Mouse (Mus musculus) liver, embryonic 12.5 days (tissue): ENCODE data around the gene Mroh7. TPM values are rescaled to one million over a fixed set of nuclear protein-coding genes. Genes with fewer than 3 reads are reported as not detected.

ENCODE experiments used
- ATAC-seq: fragments of 200-750 bp; cut with Nextera tagmentation; 2 replicates; pipeline ENCODE4 v1.8.0; 2017; ENCODE audit warnings: moderate number of reproducible peaks, mild to moderate bottlenecking, moderate library complexity
- H3K27ac ChIP-seq: fragments of 300-500 bp; sonication (generic); 2 replicates; pipeline ENCODE4 v1.5.1; 2016; ENCODE audit warnings: mild to moderate bottlenecking
- H3K27me3 ChIP-seq: fragments of 300-500 bp; sonication (generic); replicated peaks from 2 replicates; pipeline ENCODE4 v1.6.1; 2016; ENCODE audit warnings: mild to moderate bottlenecking, moderate library complexity
- H3K36me3 ChIP-seq: fragments of 300-500 bp; sonication (generic); 2 replicates; pipeline ENCODE4 v1.6.1; 2016; ENCODE audit warnings: mild to moderate bottlenecking, moderate library complexity
- H3K4me1 ChIP-seq: fragments of 300-500 bp; sonication (generic); 2 replicates; pipeline ENCODE4 v1.6.1; 2016
- H3K4me2 ChIP-seq: fragments of 300-500 bp; sonication (generic); 2 replicates; pipeline ENCODE4 v1.6.1; 2016; ENCODE audit warnings: mild to moderate bottlenecking, moderate library complexity
- H3K4me3 ChIP-seq: fragments of 300-500 bp; sonication (generic); 2 replicates; pipeline ENCODE4 v1.5.1; 2016; ENCODE audit warnings: mild to moderate bottlenecking, moderate library complexity
- H3K9ac ChIP-seq: fragments of 300-500 bp; sonication (generic); 2 replicates; pipeline ENCODE4 v1.6.1; 2016; ENCODE audit warnings: mild to moderate bottlenecking, moderate library complexity
- H3K9me3 ChIP-seq: fragments of 300-500 bp; sonication (generic); replicated peaks from 2 replicates; pipeline ENCODE4 v1.6.1; 2016; ENCODE audit warnings: mild to moderate bottlenecking, moderate library complexity
- WGBS: fragments of 180-500 bp; shearing (Covaris S2); methylation state at CpG from one replicate; pipeline ENCODE4 v1.1.7; 2016; ENCODE audit not compliant: insufficient replicate concordance; 5-methylcytosine and 5-hydroxymethylcytosine counted together
- polyA plus RNA-seq: library from polyadenylated mRNA; unstranded; fragments of >200 nt; fragmentation: Nextera tagmentation; extraction: Ambion mirVana; gene quantifications from 2 replicates; pipeline ENCODE4 v1.2.1, GENCODE M21; 2016

Gene Mroh7
- polyA plus RNA-seq, 1 experiment from 2014 or later = 0.15 TPM

DNA sequence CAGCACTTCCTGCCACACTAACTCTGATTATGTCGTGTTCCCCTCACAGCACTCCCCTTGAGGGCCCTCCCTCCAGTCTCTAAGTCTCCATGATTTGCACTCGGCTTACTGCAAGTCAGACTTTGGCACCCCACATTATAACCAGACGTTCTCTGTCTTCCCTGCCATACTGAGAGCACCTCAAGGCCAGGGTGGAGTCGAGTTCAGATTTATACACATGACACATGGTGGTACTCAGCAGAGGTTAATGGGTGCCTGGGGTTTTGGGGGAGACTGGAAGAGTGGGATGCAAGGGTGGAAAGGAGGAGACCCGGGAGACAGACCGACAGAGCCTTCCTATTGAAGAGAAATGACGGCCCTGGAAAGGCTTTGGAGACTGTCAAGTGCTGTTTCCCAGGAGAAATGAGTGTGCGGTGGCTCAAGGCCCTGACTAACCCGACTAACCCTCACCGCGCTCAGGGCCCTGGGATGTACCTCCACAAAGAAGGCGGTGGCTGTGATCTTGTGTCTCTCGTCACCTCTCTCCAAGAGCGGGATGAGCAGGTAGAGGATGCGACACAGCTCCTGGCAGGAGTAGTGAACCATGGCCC lies 36.8 kb downstream of the Mroh7 start:
- Histone ChIP-seq H3K4me3 (no peak overlapping the region), H3K27ac (no peak overlapping the region), H3K27me3 (peaks cover 38% of the 10 kb centered on the region), H3K36me3 (no peaks in the 10 kb centered on the region), H3K4me2 (no peak overlapping the region), H3K9me3 (no peaks in the 10 kb centered on the region), H3K4me1 (peaks cover 6% of the 10 kb centered on the region), H3K9ac (no peak overlapping the region)
- WGBS = 65% methylated on average over 15 of the region's 15 CpGs
- no peak for ATAC-seq

DNA sequence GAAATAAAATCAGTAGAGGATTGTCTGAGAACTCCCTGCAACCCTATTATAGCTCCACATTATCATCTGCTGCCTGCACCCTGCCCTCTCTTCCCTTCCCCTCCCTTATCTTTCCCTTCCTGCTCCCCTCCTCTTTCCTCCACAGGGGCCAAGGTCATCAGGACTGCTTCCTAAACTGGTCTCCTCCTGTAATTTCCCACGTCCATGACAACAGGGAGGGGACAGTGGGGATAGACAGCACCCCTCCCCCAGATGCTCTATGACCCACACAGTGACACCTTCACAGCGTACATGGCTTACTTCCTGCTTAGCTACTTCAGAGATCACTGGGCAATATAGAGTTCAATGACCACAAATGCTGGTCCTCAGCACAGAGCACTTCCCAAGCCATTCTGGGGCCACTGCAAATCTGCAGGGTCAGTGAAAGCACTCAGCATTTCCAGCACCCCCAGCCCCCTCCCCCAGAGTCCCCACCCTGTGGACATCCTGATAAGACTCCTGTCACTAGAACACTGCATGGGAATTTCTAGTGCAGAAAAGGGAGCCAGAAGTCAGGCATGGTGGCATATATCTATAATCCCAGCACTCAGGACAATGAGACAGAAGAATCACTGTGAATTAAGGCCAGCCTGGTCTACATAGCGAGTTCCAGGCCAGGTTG lies 42.0 kb downstream of the Mroh7 start:
- WGBS = 25% methylated on average over 3 of the region's 3 CpGs
- no peak overlapping the region for H3K4me3 ChIP-seq
- H3K9me3 ChIP-seq = no peaks in the 10 kb centered on the region
- ATAC-seq = peak; percentile 73
- no peak overlapping the region for H3K4me2 ChIP-seq
- H3K36me3 ChIP-seq = no peaks in the 10 kb centered on the region
- H3K4me1 ChIP-seq = peaks cover 20% of the 10 kb centered on the region
- H3K9ac ChIP-seq = no peak overlapping the region
- H3K27me3 ChIP-seq = peaks cover 18% of the 10 kb centered on the region; the same call in 1 of the 2 replicates
- no peak overlapping the region for H3K27ac ChIP-seq

DNA sequence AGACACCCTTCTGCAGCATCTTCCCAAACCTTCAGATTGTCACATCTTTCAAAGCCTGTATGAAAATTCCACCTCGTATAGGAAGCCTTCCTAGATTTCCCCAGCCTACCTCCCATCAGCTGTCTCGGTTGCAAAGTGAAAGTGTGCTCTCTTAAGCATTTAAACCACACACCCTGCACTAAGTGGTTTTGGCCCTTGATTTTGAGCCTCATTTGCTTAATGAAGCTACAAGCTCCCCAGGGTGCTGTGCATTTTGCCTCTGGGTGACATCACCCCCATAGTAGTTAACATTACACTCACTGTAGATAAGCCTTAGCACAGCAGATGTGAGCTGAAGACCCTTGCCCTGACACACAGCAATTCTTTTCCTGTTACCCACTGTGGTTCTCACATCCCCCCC lies 49.8 kb downstream of the Mroh7 start:
- H3K4me2 ChIP-seq = peak overlapping the region; percentile 25; the same call in 1 of the 2 replicates
- 0 out of 2 replicates have a peak, but pooled peaks cover 12% of the 10 kb centered on the region for H3K27me3 ChIP-seq
- H3K9ac ChIP-seq = no peak overlapping the region
- H3K4me1 ChIP-seq = peaks cover 32% of the 10 kb centered on the region
- peaks cover 15% of the 10 kb centered on the region for H3K36me3 ChIP-seq
- WGBS = 43% methylated on average over 2 of the region's 2 CpGs
- H3K27ac ChIP-seq = no peak overlapping the region
- H3K4me3 ChIP-seq = no peak overlapping the region
- no peak for ATAC-seq
- H3K9me3 ChIP-seq = no peaks in the 10 kb centered on the region

DNA sequence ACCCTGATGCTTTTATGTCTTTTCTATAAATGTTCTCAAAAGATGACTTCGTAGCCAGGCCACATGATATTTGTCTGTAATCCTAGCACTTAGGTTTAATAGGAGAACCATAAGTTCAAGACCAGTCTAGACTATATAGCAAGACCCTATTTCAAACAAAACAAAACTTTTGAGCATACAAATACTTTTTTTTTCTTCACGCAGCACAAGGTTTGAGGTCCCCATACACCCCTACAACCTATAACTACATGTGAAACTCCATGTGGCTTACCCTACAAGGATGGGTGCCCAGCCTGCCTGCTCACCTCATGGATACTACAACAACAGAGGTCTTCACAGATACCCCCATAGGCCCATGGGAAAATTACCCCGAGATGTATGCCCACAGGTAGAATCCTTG lies 51.6 kb downstream of the Mroh7 start:
- Histone ChIP-seq H3K27me3 (0 out of 2 replicates have a peak, but pooled peaks cover 12% of the 10 kb centered on the region), H3K27ac (peak overlapping the region; percentile 75)
- WGBS = 33% methylated on average over 3 of the region's 3 CpGs

DNA sequence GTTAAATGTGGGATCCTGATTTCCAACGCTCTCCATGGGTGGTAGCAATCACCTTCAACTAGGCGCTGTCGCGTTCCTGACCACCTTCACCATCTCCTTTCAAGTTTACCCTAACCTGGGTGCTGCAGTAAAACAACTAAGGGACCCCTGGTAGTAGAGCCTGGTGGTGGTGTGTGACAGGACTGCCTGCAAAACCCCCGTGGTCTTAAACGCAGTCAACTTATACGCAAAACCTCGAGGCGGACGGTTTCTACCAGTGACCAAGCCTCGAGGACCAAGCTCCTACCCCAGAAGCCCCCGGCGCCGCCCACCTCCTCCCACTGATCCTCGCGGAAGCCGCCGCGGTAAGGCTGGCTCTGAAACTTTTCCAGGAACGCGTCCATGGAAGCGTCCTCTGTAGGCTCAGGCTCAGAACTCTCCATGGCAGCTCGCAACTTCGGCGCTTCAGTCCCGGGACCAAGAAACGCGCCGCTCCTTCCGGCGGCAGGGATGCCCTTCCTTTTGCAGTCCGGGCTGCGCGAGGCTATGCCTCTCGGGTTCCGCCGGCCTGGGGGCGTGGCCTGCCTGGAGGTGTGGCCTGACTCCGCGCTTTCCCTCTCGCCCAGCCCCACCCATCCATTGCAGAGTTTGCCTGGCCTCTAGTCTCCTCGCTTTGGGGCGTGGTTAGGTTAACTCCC lies 52.1 kb downstream of the Mroh7 start, which contains the start of gene Ttc4:
Gene Ttc4, minus strand, starts transcription at position 503 of the 677 bp plus-strand sequence.
- H3K4me1 ChIP-seq = peaks cover 32% of the 10 kb centered on the region
- peaks cover 39% of the 10 kb centered on the region for H3K36me3 ChIP-seq
- peak within 1 kb of the TSS; percentile 94 for H3K9ac ChIP-seq
- H3K27me3 ChIP-seq = 0 out of 2 replicates have a peak, but pooled peaks cover 7% of the 10 kb centered on the region
- H3K27ac ChIP-seq = peak within 1 kb of the TSS; percentile 81
- no peaks in the 10 kb centered on the region for H3K9me3 ChIP-seq
- under 1% methylated on average over 43 of the region's 43 CpGs for WGBS
- H3K4me3 ChIP-seq = peak within 1 kb of the TSS; percentile 89
- peak; percentile 100 for ATAC-seq
- peak within 1 kb of the TSS; percentile 88 for H3K4me2 ChIP-seq

More for the DNA sequence above, 51.6 kb downstream of the Mroh7 start:
- Histone ChIP-seq H3K9me3 (no peaks in the 10 kb centered on the region), H3K9ac (peak overlapping the region; percentile 27), H3K4me3 (no peak overlapping the region; the same call in 1 of the 2 replicates), H3K4me2 (peak overlapping the region; percentile 88), H3K4me1 (peaks cover 32% of the 10 kb centered on the region), H3K36me3 (peaks cover 33% of the 10 kb centered on the region)
- ATAC-seq = no peak; the same call in 1 of the 2 replicates

DNA sequence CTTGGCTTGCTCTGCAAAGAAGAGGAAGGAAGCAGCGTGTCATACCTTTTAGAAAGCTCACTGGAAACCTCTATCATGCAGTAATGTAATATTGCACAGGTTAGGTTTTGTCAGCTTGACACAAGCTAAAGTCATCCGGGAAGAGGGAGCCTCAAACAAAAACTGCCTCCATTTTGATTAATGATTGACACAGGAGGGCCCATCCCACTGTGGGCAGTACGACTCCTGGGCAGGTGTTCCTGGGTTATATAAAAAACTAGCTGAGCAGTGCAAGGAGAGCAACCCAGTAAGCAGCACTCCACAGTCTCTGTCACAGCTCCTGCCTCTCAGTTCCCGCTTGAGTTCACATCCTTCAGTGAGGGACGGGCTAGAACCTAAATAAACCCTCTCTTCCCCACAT lies 54.0 kb downstream of the Mroh7 start:
- no peak overlapping the region for H3K4me2 ChIP-seq
- no peaks in the 10 kb centered on the region for H3K9me3 ChIP-seq
- H3K9ac ChIP-seq = no peak overlapping the region
- H3K27ac ChIP-seq = no peak overlapping the region
- H3K36me3 ChIP-seq = peaks cover 57% of the 10 kb centered on the region
- ATAC-seq = no peak
- H3K27me3 ChIP-seq = no peaks in the 10 kb centered on the region
- no peak overlapping the region for H3K4me3 ChIP-seq
- WGBS = 85% methylated on average over 5 of the region's 5 CpGs
- H3K4me1 ChIP-seq = peaks cover 32% of the 10 kb centered on the region

DNA sequence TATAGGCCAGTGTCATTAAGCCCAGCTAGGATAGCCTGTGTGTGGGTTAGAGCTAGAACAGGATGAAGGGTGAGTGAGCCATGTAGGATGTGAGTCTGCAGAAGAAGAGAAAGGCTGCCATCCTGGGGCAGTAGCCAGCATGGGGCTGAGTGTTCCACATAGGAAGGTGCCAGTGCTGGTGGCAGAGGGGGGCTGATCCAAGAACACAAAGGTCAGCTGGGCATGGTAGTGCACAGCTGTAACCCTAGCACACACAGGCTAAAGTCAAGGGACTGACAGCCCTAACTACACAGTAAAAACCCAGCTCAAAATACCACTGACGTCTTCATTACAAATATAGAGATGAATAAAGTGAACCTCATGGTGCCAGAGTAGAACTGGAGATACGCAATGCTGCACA lies 64.2 kb downstream of the Mroh7 start:
- H3K4me2 ChIP-seq = no peak overlapping the region
- no peaks in the 10 kb centered on the region for H3K9me3 ChIP-seq
- 83% methylated on average over 2 of the region's 2 CpGs for WGBS
- no peak for ATAC-seq
- H3K9ac ChIP-seq = no peak overlapping the region
- H3K27me3 ChIP-seq = no peaks in the 10 kb centered on the region
- no peak overlapping the region for H3K4me3 ChIP-seq
- H3K27ac ChIP-seq = no peak overlapping the region
- no peaks in the 10 kb centered on the region for H3K4me1 ChIP-seq
- H3K36me3 ChIP-seq = peaks cover 100% of the 10 kb centered on the region

DNA sequence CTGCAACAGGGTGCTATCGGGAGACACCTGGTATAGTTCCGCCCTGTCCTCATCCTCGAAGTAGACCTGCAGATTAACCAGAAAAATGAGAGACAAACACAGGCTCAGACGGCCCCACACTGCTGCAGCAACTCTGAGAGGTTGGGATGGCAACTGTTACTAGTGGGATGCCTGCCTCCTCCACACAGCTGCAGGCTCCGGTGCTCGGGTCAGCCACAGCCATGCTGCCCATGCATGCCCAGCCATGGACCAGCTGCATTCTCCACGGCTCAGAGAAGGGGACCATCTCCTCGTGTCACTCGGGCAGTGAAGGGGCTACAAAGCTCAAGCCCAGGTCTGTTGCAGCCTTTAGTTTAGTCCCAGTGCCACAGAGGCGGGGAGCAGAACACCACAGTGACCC lies 65.1 kb downstream of the Mroh7 start:
- no peak overlapping the region for H3K4me2 ChIP-seq
- ATAC-seq = no peak
- H3K9me3 ChIP-seq = no peaks in the 10 kb centered on the region
- 86% methylated on average over 10 of the region's 10 CpGs for WGBS
- no peak overlapping the region for H3K27ac ChIP-seq
- peaks cover 100% of the 10 kb centered on the region for H3K36me3 ChIP-seq
- no peak overlapping the region for H3K4me3 ChIP-seq
- no peaks in the 10 kb centered on the region for H3K4me1 ChIP-seq
- no peak overlapping the region for H3K9ac ChIP-seq
- H3K27me3 ChIP-seq = no peaks in the 10 kb centered on the region

DNA sequence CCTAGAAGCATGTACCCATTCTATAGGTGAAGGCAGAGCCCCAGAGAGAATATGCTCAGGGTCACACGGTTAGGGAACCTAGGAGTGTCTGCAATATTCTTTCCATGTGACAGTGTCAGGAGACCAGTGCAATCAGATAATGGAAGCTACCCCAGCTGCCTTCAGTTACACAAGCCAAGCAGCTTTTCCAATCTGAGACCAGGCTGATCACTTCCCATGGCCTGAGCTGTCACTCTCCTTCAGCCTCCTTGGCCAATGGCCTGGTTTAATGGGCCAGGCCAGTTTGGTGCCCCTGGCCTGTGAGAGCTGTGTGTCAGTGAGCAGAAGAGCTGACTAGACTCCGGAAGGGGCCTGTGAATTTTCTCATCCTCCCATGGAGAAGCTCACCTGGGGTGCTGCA lies 65.5 kb downstream of the Mroh7 start:
- Histone ChIP-seq H3K4me3 (no peak overlapping the region), H3K9me3 (no peaks in the 10 kb centered on the region), H3K36me3 (peaks cover 100% of the 10 kb centered on the region), H3K9ac (no peak overlapping the region), H3K4me2 (no peak overlapping the region), H3K27ac (no peak overlapping the region), H3K27me3 (no peaks in the 10 kb centered on the region), H3K4me1 (no peaks in the 10 kb centered on the region)
- WGBS = 84% methylated on average over 2 of the region's 2 CpGs
- no peak for ATAC-seq

DNA sequence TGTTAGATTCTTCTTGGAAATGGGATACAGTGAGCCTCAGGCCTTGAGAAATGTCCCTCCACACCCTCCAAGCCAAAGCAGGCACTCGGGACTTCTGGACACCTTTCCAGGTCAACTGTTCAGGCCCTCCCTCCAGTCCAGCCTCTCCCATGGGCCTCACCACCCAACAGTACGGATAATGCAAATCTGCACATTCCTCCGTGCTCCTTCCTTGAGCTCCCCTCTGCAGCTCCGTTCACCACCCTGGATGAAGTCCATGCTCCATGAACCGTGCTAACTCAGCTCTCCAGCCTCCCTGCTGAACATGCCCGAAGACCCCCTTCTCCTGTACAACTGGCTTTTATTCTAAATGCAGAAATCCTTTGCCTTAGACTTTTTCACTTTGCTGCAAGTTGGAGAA lies 66.0 kb downstream of the Mroh7 start:
- ATAC-seq = no peak
- WGBS = 81% methylated on average over 6 of the region's 6 CpGs
- no peak overlapping the region for H3K9ac ChIP-seq
- no peaks in the 10 kb centered on the region for H3K4me1 ChIP-seq
- peaks cover 100% of the 10 kb centered on the region for H3K36me3 ChIP-seq
- H3K27me3 ChIP-seq = no peaks in the 10 kb centered on the region
- no peak overlapping the region for H3K27ac ChIP-seq
- H3K4me2 ChIP-seq = no peak overlapping the region
- no peak overlapping the region for H3K4me3 ChIP-seq
- no peaks in the 10 kb centered on the region for H3K9me3 ChIP-seq

DNA sequence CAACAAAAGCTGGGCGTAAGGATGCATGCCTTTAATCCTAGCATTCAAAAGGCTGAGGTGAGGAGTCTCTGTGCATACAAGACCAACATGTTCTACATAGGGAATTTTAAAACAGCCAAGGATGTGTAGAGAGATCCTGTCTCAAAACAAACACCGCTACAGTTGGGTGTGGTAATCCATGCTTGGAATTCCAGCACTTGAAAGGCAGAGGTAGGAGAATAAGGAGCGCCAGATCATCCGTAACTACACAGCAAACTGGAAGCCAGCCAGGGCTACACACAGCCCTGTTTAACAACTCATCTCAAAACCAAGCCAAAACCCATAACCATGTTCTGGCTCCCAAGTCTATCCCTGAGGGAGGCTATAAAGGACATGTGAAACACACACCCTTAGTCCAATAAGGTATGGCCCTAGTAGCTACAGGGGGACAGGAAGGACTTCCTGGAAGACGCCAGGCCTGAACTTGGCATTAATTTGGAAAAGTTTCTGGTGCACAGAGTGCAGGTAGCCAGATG lies 66.7 kb downstream of the Mroh7 start:
- ATAC-seq = no peak
- H3K4me2 ChIP-seq = no peak overlapping the region
- H3K36me3 ChIP-seq = peaks cover 100% of the 10 kb centered on the region
- WGBS = 81% methylated on average over 5 of the region's 5 CpGs
- H3K9ac ChIP-seq = no peak overlapping the region
- no peaks in the 10 kb centered on the region for H3K9me3 ChIP-seq
- H3K27me3 ChIP-seq = no peaks in the 10 kb centered on the region
- no peak overlapping the region for H3K4me3 ChIP-seq
- H3K27ac ChIP-seq = no peak overlapping the region
- no peaks in the 10 kb centered on the region for H3K4me1 ChIP-seq

DNA sequence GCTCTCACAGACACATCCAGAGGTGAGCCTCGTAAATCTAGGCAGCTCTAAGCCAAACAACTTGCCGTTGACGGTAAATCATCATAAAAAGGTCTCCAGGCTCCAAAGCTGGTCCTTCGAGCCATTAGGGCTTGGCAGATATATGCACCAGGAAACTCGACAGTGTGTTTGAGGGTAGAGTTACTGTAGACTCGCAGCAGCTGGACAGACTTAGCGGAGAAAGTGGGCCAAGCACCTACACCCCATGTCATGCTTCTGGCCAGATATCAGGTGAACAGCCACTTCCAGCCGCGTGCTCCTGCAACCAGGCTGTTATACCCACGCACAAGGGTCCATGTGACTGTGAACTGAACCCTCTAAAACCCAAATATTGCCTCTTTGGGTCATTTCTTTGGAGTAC lies 75.0 kb downstream of the Mroh7 start:
- H3K4me1 ChIP-seq = peaks cover 15% of the 10 kb centered on the region
- H3K27me3 ChIP-seq = no peaks in the 10 kb centered on the region
- no peak overlapping the region for H3K4me2 ChIP-seq
- H3K27ac ChIP-seq = no peak overlapping the region
- no peak overlapping the region for H3K4me3 ChIP-seq
- no peak overlapping the region for H3K9ac ChIP-seq
- ATAC-seq = no peak
- H3K36me3 ChIP-seq = peaks cover 57% of the 10 kb centered on the region
- H3K9me3 ChIP-seq = no peaks in the 10 kb centered on the region
- WGBS = 85% methylated on average over 10 of the region's 10 CpGs
